Mouse (Mus musculus): ENCODE measurements at regions not wholly inside any gene's neighbourhood (a gene's known extent, or its start where the extent isn't known, plus 50 kb on each side); places are given as distances from the start of the nearest gene placed in this dataset.

DNA sequence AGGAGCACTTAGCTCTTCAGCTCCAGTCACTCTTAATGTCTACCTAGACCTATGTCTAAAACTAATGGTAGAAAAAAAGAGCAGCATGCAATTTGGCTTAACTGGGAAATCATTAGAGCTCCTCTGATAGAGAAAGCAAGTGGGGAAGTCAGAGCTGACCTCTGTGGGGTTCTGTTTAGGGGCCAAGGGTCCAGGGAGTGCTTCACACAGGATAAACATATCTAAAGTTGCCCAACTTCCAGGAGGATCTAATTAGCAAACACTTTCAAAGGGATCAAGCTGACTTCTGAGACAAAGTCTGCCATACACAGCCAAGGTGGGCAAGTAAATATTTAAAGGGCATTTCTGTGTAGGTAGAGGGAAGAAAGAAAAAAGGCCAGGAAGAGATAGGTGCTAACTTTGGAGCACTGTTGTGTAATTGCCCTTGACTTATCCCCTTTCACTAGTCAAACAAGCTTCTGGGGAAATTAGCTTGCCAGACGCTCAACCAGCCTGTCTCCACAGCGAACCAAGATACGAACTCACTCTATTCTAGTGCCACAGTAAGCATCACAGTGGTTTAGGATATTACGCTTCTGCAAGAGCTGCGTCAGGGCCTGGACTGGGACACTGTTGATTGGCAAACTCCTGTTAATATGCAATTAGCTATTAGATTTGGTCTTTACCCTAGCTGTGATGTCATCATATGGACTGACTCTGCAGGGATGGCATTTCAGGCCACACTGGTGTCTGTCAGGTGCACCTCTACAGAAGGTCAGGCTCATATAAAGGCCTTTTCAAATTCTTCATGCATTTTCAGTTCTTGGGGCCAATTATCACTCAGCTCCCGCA is 1413.9 kb upstream of the A1bg start:
- H3K36me3 ChIP-seq: no peaks in the 10 kb centered on the region
- H3K9me3 ChIP-seq: no peaks in the 10 kb centered on the region
- H3K4me1 ChIP-seq: no peaks in the 10 kb centered on the region
- no peak overlapping the region for H3K4me2 ChIP-seq
- H3K4me3 ChIP-seq (replicated peaks): no peak overlapping the region
- no peak overlapping the region for H3K9ac ChIP-seq
- WGBS: 72% methylated on average over 6 of the region's 6 CpGs
- H3K27me3 ChIP-seq (replicated peaks): no peaks in the 10 kb centered on the region
- H3K27ac ChIP-seq: no peak overlapping the region
- ATAC-seq (ENCODE audit: insufficient read depth, low FRiP score, low read depth): peak; percentile 43; the same call in 1 of the 2 replicates

DNA sequence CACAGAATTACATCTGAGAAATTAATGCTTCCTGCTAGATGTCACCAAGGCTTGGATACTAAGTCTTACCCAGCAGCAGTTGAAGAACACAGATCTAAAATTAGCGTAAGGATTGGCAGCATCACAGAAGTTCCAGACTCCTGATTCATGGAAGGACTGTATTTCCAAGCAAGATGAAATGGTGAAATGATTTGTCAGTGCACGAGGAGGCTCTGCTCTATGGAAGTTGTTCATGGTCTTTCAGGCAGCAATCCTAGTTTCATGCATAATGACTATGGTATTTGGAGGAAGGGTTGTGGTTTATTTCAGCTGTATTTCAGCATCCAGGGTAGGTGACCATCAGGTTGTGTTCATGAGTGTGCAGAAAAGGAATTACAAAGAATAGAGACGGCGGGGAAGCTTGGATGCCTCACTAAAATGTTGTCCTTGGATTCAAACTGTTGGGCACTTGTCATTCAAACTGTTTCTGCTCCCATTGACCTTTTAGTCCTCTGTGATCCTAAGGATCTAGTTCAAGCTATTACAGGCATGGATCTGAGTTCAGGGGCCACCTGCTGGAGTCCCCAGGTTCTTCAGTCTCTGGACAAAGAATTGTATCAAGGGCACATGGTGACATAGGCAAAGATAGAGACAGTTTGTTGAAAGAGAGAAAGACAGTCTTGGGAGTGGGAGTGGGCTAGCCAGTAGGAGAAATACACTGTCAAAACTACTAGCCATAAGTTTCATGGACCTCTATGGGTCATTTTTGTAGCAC is 1411.6 kb upstream of the A1bg start:
- H3K27me3 ChIP-seq (replicated peaks): no peaks in the 10 kb centered on the region
- H3K27ac ChIP-seq: no peak overlapping the region
- H3K9ac ChIP-seq: no peak overlapping the region
- no peaks in the 10 kb centered on the region for H3K4me1 ChIP-seq
- no peak overlapping the region for H3K4me2 ChIP-seq
- no peak for ATAC-seq (ENCODE audit: insufficient read depth, low FRiP score, low read depth)
- no peaks in the 10 kb centered on the region for H3K9me3 ChIP-seq
- H3K36me3 ChIP-seq: no peaks in the 10 kb centered on the region
- H3K4me3 ChIP-seq (replicated peaks): no peak overlapping the region
- 92% methylated on average over 4 of the region's 4 CpGs for WGBS

DNA sequence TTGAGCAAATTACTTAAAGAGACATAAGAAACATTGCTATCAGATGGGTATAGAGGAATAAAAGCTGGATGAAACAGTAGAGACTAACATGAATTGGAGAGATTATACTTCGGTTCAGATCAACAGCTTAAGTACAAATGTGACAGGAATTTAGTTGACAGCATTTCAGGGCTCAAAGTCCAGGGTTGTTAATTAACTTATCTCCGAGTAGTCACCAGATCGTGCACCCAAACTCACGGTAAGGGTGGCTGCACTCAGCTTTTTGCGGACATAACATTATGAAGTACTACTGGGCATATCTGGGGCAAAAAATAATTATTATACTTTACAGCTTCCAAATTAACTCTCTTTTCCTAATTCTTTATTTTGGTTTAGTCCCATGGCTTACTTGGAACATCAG is 1409.3 kb upstream of the A1bg start:
- Histone ChIP-seq H3K27ac (no peak overlapping the region), H3K4me1 (peaks cover 8% of the 10 kb centered on the region; the same call in 1 of the 2 replicates), H3K36me3 (no peaks in the 10 kb centered on the region), H3K9ac (no peak overlapping the region), H3K4me2 (no peak overlapping the region), H3K4me3 (replicated peaks) (no peak overlapping the region), H3K9me3 (no peaks in the 10 kb centered on the region), H3K27me3 (replicated peaks) (no peaks in the 10 kb centered on the region)
- 63% methylated on average over 5 of the region's 5 CpGs for WGBS
- ATAC-seq (ENCODE audit: insufficient read depth, low FRiP score, low read depth): no peak

DNA sequence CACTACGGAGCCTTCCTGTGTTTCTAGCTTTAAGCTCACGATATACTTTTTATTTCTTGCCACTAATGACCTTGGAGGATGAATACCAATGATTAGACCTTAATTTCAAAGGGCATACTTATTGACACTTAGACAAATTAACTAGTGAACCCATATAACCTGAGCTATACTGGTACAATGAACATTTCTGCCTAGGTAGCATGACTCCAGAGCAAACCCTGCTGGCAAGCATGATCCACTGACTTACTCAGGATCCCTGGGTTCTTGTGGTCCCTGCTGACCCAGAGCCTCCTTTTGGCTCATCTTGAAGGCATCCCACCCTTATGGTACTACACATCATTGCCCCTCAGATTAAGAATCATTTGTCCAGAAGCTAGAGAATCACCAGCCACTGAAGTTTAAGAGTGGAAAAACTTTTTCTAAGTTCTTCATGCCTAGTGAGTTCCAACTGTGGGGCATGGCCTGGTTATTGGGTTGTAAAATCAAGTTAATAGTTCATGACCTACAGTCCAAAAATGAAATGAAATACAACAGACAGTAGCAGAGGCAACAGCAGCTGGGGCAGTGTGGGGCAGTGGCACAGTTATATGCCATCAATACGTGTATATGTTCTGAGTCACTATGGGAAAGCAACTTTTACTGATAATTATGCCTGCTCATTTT is 1408.5 kb upstream of the A1bg start:
- ATAC-seq (ENCODE audit: insufficient read depth, low FRiP score, low read depth): no peak
- no peak overlapping the region for H3K4me3 ChIP-seq (replicated peaks)
- no peaks in the 10 kb centered on the region for H3K27me3 ChIP-seq (replicated peaks)
- H3K36me3 ChIP-seq: no peaks in the 10 kb centered on the region
- no peak overlapping the region for H3K9ac ChIP-seq
- H3K9me3 ChIP-seq: no peaks in the 10 kb centered on the region
- WGBS: 87% methylated on average over 3 of the region's 3 CpGs
- no peak overlapping the region for H3K27ac ChIP-seq
- peaks cover 8% of the 10 kb centered on the region; the same call in 1 of the 2 replicates for H3K4me1 ChIP-seq
- H3K4me2 ChIP-seq: no peak overlapping the region

DNA sequence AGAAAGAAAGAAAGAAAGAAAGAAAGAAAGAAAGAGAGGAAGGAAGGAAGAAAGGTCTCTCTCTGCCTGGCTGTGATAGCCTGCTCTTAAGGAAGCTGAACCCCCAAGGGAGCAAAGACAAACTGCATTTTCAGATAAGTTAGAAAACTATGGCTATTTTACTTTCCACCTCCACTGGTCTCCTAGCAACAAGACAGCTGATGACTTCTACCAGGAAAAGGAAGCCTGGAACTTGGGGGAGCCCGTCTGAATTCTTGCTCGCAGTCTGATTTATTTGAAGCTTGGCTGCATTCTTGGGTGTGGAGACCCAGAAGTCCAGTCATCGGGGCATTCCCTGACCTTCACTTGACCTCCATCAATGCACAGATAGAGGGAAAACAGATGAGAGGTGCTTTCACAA is 1406.1 kb upstream of the A1bg start:
- ATAC-seq (ENCODE audit: insufficient read depth, low FRiP score, low read depth): no peak
- Histone ChIP-seq H3K36me3 (no peaks in the 10 kb centered on the region), H3K27ac (no peak overlapping the region), H3K9me3 (no peaks in the 10 kb centered on the region), H3K4me1 (peaks cover 8% of the 10 kb centered on the region; the same call in 1 of the 2 replicates), H3K4me3 (replicated peaks) (no peak overlapping the region), H3K4me2 (no peak overlapping the region), H3K27me3 (replicated peaks) (no peaks in the 10 kb centered on the region), H3K9ac (no peak overlapping the region)
- 6% methylated on average over 3 of the region's 3 CpGs for WGBS

DNA sequence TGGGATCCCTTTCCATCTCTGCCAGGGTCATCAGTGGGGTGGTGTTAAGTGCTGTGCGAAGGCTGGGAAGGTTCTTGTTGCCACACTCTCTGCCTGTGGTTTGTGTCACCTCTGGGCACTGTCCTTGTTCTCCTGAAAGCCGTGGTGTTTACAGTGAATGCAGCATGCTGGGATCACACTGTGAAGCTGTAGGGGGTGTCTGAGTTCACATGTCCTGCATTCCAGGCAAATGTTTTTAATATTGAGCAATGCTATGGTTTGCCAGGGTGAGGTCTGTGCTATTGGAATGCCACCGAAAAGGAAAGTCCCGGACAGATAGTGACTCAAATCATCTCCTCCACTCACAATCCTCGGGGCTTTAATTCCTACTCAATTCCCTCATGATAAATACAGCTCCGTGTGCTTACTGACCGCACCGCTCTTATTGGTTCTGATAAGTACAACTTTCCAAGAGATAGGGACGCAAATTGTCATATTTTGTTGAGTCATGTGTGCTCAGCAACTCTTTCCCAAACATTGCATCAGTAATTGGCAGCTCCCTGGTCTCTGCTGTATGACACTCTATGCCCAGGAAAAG is 1405.6 kb upstream of the A1bg start:
- ATAC-seq (ENCODE audit: insufficient read depth, low FRiP score, low read depth): peak; percentile 50; the same call in 1 of the 2 replicates
- Histone ChIP-seq H3K9ac (no peak overlapping the region), H3K36me3 (no peaks in the 10 kb centered on the region), H3K4me2 (peak overlapping the region; percentile 23), H3K4me1 (peaks cover 8% of the 10 kb centered on the region; the same call in 1 of the 2 replicates), H3K27ac (no peak overlapping the region), H3K9me3 (no peaks in the 10 kb centered on the region), H3K27me3 (replicated peaks) (no peaks in the 10 kb centered on the region), H3K4me3 (replicated peaks) (no peak overlapping the region)
- 36% methylated on average over 9 of the region's 9 CpGs for WGBS

DNA sequence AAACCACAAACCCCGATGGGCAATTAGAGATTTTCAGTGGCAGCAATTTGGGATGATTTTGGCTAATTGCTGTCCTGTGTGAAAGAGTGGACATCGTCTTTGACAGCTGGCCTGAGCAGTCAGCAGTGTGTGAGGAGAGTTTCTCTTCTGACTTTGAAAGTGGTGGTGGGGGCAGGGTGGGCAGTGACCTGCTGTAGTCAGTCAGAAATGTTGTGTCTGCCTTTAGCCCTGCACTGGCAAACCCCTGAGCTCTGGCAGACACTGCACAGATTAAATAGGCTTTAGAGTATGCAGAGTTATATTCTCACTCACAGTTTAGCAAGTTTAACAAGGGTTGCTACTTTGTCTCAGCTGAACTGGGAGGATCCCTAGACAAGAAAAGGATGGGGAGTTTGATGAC is 1404.7 kb upstream of the A1bg start:
- 58% methylated on average over 2 of the region's 2 CpGs for WGBS
- H3K4me1 ChIP-seq: peaks cover 8% of the 10 kb centered on the region; the same call in 1 of the 2 replicates
- H3K27me3 ChIP-seq (replicated peaks): no peaks in the 10 kb centered on the region
- H3K36me3 ChIP-seq: no peaks in the 10 kb centered on the region
- H3K27ac ChIP-seq: no peak overlapping the region
- H3K9me3 ChIP-seq: no peaks in the 10 kb centered on the region
- ATAC-seq (ENCODE audit: insufficient read depth, low FRiP score, low read depth): no peak
- H3K4me3 ChIP-seq (replicated peaks): no peak overlapping the region
- no peak overlapping the region for H3K4me2 ChIP-seq
- no peak overlapping the region for H3K9ac ChIP-seq

DNA sequence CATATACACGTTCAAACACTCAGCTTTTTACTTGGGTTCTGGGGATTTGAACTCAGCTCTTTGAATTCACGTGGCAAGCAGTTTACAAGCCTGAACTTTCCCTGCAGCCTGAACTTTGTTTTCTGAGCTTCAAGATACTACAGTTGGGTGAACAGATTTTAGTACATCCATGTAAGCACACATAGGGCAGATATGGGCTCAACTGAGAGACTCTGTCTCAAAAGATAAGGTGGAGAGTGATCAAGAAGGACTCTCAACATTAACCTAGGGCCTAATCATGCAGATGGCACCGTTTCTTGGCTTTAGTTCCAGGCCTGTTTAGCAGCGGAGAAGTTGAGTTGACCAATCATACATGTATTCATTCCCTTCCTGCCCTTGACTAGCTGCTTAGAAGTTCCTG is 1403.7 kb upstream of the A1bg start:
- Histone ChIP-seq H3K27ac (no peak overlapping the region), H3K4me2 (no peak overlapping the region), H3K27me3 (replicated peaks) (no peaks in the 10 kb centered on the region), H3K9ac (no peak overlapping the region), H3K36me3 (no peaks in the 10 kb centered on the region), H3K4me3 (replicated peaks) (no peak overlapping the region), H3K4me1 (peaks cover 8% of the 10 kb centered on the region; the same call in 1 of the 2 replicates), H3K9me3 (no peaks in the 10 kb centered on the region)
- ATAC-seq (ENCODE audit: insufficient read depth, low FRiP score, low read depth): no peak
- WGBS: 85% methylated on average over 4 of the region's 4 CpGs

DNA sequence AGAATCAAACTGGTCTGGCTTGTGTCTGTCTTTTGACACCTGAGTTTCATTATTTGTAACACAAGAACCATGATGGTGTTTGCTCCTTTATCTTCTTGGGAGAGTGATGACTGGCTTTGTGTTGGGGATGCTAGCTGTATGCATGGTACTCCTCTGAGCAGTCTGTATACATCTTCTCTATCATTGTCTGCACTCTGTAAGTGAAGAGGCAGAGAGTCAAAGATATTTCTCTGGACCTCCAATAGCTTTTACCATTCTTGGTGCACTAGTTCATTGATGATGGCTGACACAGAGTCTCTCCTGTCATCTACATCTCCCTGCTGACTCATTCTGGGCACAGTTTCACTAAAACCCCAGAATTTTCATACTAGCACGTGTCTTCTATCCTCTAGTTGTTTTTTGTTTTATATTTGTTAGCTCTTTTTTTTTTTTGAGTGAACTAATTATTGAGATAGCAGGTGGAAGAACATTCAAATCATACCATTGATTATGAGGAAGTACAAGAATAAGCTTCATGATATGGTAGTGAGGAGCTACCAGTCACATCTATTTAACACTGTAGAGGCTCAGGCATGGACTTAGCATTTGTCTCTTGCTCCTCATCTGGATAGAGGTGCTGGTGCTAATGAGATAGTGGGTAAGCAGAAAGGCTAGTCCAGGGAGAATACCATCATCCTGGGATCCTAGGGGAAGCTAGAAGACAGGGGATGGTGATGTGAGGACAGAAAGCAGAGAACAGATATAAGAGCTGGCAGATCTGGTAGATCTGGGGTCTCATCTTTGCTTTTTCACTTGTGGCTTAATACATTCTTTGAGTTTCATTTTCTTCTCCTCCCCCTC is 1402.9 kb upstream of the A1bg start:
- Histone ChIP-seq H3K9me3 (no peaks in the 10 kb centered on the region), H3K9ac (no peak overlapping the region), H3K4me3 (replicated peaks) (no peak overlapping the region), H3K36me3 (no peaks in the 10 kb centered on the region), H3K4me2 (no peak overlapping the region), H3K27ac (no peak overlapping the region), H3K4me1 (peaks cover 8% of the 10 kb centered on the region; the same call in 1 of the 2 replicates), H3K27me3 (replicated peaks) (no peaks in the 10 kb centered on the region)
- 75% methylated on average over 1 of the region's 1 CpGs for WGBS
- no peak for ATAC-seq (ENCODE audit: insufficient read depth, low FRiP score, low read depth)

DNA sequence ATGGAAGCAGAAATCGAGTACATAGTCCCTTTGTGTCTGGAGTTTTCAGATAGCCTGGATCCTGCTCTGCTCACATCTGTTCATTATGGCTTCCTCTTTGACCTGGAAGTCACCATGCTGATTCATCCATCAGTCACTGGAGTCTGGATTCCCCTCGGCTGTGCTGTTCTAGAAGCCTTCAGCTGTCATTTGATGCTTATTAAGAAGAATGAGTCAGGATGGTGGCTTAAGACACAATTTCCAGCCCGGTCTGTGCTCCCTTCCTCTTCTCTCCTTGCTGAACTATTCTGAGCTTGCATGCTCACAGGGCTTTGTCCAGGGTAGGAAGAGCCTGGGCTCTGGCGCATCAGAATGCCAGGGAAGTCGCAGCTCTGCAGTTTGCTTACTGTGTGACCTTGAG is 1398.2 kb upstream of the A1bg start:
- H3K4me1 ChIP-seq: no peaks in the 10 kb centered on the region
- no peak overlapping the region for H3K9ac ChIP-seq
- H3K4me3 ChIP-seq (replicated peaks): no peak overlapping the region
- H3K4me2 ChIP-seq: no peak overlapping the region
- WGBS: 59% methylated on average over 5 of the region's 5 CpGs
- no peak for ATAC-seq (ENCODE audit: insufficient read depth, low FRiP score, low read depth)
- no peaks in the 10 kb centered on the region for H3K36me3 ChIP-seq
- H3K9me3 ChIP-seq: no peaks in the 10 kb centered on the region
- no peaks in the 10 kb centered on the region for H3K27me3 ChIP-seq (replicated peaks)
- H3K27ac ChIP-seq: no peak overlapping the region

DNA sequence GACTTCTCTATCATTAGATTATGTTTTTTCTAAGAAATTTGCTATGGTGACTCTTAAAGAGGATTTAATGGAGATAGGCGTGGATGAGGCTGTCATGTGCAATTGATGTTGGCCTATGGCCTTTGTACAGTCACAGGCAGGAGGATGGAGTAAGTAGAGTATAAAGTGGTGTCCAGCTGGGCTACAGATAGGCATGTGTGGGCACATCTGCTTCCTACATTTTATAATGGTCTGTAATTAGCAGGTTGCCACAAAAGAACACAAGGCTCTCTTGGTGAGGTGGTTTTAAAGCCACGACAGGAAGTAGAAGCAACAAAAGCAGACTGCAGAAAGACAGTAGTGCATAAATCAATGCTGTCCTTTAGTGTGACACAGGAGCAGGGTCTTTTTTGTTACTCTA is 1391.6 kb upstream of the A1bg start:
- no peaks in the 10 kb centered on the region for H3K27me3 ChIP-seq (replicated peaks)
- no peak for ATAC-seq (ENCODE audit: insufficient read depth, low FRiP score, low read depth)
- no peak overlapping the region for H3K4me3 ChIP-seq (replicated peaks)
- no peak overlapping the region for H3K4me2 ChIP-seq
- WGBS: 57% methylated on average over 2 of the region's 2 CpGs
- H3K9me3 ChIP-seq: no peaks in the 10 kb centered on the region
- no peak overlapping the region for H3K27ac ChIP-seq
- H3K36me3 ChIP-seq: no peaks in the 10 kb centered on the region
- no peak overlapping the region for H3K9ac ChIP-seq
- no peaks in the 10 kb centered on the region for H3K4me1 ChIP-seq
